Mouse (Mus musculus): Measurements from ENCODE around the gene Kdr.
"Not testable (repeated sequence)": the region's sequence is repeated elsewhere in the genome, so short reads cannot be mapped to it uniquely, and the experiment has no call there.

Kdr gene

DNA sequence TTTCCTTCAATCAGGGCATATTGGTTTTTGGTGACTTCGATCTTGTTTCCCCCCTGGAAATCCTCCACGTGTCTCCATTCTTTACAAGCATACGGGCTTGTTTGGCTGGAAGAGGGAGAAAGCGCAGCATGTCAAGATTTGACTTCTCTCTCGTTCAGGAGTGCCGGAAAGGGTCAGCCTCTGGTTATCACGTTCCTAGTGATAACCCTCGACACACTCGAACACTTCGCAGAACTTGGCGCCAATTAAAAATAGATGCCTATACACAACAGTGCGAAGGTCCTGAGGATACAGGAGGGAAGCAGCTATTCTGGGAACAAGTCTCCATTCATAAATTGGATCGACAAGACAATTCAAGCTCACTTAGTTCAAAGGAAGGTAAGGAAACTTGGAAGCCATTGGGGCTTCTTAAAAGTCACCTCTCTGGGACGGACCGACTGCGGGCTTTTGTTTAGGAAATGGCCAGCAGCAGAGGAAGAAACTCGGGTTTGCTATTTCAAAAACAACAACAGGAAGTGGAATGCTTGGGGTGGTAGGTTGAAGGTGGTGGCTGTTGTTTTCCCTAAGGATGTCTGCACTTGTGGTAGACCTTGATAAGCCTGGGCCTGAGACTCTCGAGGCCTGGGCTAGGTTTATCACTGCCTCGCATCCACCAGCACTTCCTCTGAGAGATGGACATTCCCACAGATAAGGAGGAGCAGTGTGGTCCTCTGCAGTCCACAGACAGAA, 16.4 kb downstream of the Kdr start:
- no peak for DNase-seq (ENCODE audit: low spot score in 2 of 2)

DNA sequence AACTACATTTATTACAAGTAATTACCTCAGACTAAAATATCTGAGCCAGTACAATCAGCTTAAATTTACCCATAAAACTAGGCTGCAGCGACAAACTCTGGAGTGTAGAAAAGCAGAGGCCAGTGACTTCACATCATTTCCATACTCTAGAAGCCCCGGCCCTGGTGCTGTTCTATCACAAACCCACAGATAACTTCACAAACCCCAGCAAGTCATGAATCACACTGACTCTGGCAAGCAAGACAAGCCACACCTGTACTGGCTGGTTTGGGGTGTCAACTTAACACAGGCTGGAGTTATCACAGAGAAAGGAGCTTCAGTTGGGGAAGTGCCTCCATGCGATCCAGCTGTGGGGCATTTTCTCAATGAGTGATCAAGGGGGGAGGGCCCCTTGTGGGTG, 18.4 kb downstream of the Kdr start:
- DNase-seq (ENCODE audit: low spot score in 2 of 2), result no peak

- DNase-seq (ENCODE audit: low spot score in 2 of 2), result no peak
Measured at GRCm38 (mm10) chr5:75956526-75956925, 21.7 kb downstream of the Kdr start.

DNA sequence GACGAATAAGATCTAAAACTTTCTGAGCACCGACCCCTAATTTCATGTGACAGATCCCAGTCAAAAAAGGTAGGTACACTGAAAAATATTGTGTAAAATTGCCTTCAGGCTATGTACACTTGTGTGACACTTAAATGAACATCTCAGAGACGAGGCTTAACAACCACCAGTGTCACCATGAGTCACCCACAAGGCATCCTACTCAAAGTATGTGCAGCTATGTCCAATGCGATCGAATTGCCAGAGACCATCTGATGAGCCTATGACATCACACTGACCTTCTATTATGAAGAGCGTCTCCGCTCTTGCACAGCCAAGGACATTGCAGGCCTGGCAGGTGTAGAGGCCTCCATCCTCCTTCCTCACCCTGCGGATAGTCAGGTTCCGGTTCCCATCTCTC, 22.4 kb downstream of the Kdr start:
- DNase-seq (ENCODE audit: low spot score in 2 of 2), result no peak

DNA sequence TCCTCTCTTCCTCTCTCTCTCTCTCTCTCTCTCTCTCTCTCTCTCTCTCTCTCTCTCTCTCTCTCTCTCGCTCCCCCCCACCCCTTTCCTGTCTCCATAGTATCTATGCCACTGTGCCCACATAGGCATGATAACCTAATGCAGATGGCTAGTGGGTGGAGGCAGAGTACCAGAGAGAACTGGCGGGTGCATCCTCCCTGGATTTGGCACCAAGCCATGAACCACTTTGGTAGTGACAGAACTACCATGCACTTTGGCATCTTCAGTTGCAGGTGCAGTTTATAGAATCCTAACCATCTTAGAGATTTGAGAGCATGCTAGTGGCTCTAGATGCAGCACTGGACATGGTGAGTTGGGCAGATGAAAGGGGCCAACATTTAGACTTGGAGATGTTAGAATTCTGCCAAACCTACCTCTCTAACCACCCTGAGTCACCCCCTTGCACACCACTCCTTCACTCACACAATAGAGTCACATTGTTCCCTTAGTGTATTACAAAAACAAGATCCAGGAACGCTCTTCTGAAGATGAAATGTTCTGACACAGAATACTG, 23.4 kb downstream of the Kdr start:
- peak in 1 of 2 experiments; percentile 16 for DNase-seq (ENCODE audit: low spot score in 2 of 2)

DNA sequence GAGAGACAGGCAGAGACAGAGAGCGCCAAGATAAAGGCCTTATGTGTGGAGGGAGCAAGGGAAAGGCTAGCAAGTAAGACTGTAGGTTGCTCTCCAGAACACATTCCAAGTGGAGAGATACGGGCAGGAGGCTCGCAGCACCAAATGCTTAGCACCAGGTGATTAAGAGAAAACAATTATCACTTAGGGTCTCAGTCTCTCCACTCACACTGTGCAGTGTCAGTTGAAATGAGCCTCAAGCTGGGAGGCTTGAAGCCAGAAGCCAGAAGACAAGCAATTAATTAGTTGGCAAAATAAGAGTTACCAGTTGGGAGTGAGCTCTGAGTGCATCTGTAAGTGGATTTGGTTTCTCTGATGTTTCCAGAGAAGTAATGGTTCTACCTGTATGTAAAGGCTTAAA, 24.0 kb downstream of the Kdr start:
- DNase-seq (ENCODE audit: low spot score in 2 of 2), result no peak

DNA sequence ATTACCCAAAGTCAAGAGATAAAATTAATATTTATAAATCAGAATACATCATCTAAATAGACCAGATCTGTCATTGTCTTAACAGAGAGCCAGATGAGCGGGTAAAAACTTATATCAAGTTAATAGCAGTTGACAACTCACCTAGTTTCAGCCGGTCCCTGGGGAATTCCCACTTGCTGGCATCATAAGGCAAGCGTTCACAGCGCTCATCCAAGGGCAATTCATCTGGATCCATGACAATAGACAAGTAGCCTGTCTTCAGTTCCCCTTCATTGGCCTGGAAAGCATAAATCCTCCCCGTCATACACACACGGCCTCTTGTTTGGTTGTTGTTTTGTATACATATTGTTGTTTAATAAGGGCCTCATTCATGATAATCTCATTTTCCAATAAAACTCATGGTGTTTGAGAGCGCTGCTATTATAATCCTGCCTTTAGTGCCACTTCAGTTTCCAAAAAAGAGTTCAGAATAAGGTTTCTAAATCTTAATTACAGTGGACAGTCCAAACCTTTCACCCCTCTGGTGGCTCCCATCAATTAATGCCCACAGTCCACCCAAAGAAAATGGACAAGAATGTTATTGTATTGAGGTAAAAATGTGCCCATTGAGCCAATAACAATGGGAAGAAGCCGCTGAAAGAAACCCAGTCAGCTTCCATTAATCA, 26.0 kb downstream of the Kdr start:
- DNase-seq (ENCODE audit: low spot score in 2 of 2), result no peak

- DNase-seq (ENCODE audit: low spot score in 2 of 2), result no peak
Measured at GRCm38 (mm10) chr5:75950866-75951265, 27.4 kb downstream of the Kdr start.

DNA sequence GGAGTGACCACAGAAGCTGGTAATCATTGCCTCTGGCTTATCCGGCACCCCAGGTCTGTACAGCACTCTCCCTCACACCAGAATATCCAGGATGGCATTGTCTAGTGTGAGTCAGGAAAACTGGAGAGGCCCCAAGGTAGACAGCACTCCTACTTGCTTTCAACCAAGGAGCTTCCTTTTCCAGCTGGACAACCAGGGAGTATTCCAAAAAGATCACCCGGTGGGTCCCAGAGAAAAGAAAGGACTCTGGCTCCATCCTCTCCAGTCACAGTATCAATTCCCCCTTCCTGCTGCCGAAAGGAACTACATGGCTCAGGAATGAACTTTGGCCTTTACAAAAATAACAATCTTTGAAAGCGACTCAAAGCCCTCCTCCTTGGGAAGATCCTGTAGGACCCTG, 32.9 kb downstream of the Kdr start:
- no peak for DNase-seq (ENCODE audit: low spot score in 2 of 2)

DNA sequence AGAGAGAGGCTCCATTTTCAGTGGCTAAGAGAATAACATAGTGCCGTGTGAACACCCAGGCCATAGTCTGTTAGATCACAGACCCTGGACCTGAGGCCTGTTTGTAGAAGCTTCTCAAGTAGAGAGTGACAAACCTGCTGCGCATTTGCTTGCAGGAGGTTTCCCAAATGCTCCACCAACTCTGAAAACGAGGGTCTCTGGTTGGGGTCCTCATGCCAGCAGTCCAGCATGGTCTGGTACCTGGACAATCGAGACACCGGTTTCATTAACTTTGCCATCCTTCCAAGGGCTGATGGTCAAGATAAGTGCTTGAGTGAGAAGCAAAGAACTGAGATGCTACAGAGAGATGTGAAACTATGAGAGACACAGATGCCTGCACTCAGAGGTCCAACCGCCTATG, 35.0 kb downstream of the Kdr start:
- no peak for DNase-seq (ENCODE audit: low spot score in 2 of 2)

DNA sequence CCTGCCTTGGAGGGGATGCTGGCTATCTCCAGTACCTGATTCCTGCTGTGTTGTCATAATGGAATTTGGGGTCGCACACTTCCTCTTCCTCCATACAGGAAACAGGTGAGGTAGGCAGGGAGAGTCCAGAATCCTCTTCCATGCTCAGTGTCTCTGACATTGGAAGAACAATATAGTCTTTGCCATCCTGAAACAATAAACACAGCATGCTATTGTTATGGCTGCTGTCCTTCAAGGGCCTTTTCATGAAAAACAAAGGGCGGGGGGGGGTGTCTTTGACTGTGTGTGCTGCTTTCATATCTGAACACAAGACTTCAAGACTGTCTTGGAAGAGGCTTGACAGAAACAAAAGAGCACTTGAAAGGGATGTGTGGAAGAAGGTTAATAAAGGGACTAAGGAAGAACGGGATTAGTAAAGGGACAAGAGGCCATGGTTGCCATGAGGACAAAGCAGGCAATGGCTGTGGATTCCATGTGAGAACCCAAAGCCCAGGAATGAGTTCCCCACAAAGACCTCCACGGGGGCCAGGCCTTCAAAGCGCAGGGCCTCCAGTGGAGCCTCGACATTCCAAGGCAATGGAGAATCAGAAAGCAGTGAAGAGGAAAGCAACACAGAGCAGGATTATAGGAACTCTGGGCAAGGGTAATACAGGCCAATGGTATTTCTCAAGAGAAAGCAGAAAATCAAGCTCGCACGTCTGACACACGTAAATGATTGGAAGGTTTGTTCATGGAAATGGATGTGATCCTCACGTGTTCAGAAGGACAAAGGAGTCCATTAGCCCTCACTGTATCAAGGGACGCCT, 36.3 kb downstream of the Kdr start:
- DNase-seq (ENCODE audit: low spot score in 2 of 2), result no peak

DNA sequence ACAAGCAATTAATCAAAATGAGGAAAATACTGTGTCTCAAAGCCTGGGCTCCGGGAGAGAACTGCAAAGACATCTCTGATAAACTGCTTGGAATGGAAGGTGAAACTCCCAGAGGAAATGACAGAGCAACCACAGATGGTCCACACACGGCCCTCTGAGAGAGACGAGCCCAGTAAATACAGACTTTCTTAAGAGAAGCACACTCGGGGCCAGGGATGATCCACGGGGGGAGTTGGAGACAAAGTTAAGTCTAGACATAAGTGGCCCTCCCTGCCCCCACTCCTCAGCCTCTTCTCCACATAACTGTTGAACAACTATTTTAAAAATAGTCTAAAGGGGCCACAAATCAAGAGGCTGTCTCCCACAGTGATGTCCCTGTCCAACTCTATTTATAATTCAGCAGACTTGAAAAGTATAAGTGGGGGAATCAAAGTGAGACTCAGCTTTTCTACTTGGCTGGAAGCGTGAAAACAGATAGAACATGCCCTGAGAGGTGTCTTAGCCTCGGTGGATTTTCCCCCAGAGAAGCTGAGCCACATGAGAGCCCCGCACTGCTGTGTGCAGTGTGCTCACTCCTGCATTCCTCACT, 39.0 kb downstream of the Kdr start:
- no peak for DNase-seq (ENCODE audit: low spot score in 2 of 2)

- DNase-seq (ENCODE audit: low spot score in 2 of 2), result no peak
Measured at GRCm38 (mm10) chr5:75938012-75938411, 40.2 kb downstream of the Kdr start.

GRCm38 (mm10) chr5:75936223-75936622, 42.0 kb downstream of the Kdr start:
- no peak for DNase-seq (ENCODE audit: low spot score in 2 of 2)

DNA sequence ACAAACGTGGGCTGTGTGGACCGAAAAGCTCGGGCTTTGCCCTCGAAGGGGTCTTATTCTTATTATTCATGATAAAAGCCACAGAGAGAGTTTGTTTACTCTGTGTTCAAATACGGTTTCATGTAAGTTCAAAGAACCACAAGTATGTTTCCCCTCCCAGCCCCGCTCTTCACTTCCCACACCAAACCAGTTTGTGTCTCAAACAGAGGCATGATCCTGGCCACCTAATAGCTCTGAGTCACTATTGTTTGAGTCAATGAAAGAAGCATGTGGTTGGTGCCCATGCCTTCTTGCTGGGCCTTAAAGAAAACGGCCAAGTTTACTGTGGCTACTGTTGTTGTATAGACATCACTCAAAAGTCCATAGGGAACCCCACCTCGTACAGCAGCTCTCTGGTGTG, 43.0 kb downstream of the Kdr start:
- no peak for DNase-seq (ENCODE audit: low spot score in 2 of 2)

DNA sequence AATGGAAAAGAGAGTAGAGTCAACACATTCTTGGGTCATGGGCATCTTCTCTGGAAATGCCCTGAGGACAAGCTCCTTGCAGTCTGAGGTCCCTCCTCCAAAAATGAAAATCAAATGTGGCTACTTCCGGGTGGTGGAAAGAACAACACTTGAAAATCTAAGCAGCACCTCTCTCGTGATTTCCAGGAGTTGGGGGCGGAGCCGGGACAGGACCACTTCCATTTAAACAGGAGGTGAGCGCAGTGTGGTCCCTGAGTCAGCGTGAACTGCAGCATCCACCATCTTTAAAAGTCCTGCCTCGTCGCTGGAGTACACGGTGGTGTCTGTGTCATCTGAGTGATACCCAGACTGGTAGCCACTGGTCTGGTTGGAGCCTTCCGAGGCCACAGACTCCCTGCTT, 44.1 kb downstream of the Kdr start:
- DNase-seq (ENCODE audit: low spot score in 2 of 2), result no peak

DNA sequence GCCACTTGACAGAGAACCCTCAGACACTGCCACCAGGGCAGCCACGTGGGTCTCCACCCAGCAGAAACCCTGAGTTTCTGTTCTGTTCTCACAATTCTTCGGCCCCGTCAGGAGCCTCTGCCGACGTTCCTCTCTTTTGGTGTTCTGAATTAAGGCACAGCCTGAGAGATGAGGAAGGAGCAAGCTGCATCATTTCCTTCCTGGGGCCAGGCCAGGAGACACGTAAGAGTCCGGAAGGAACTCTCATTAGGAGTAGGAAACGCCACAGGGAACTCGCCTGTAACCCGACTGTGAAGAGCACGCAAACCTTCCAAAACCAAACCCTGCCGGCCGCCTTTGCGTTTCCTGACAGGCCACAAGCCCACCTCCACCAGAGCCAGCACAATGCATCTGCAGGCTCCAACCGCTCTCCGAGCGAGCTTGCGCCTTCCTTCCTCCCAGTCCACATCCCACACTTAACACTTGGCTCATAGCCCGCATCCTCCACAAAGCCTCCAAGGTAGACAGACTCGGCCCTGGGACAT, 44.7 kb downstream of the Kdr start:
- peak; percentile 10 to 17 for DNase-seq (ENCODE audit: low spot score in 2 of 2)

- not testable (repeated sequence) for DNase-seq (ENCODE audit: low spot score in 2 of 2)
Measured at GRCm38 (mm10) chr5:75931458-75931857, 46.8 kb downstream of the Kdr start.

GRCm38 (mm10) chr5:75929960-75930359, 48.3 kb downstream of the Kdr start:
- DNase-seq (ENCODE audit: low spot score in 2 of 2), result no peak

DNA sequence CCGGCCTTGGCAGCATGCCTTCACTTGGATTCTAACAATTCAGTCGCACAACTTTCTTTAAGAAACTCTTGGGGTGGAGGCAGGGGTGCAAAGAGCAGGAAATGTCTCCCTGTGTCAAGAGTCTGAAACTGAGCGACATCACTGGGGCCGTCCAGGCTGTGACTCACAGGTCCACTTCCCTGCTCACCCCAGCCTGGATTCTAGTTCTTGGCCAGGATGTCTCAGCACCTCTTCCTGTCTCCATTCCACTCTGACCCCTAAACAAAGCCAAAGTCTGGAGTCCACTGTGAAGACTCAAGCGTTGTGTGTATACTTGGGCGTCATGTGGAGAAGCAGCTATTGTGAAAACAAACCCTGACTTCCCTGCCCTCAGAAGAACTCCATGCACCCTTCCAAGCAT, 55.6 kb downstream of the Kdr start:
- DNase-seq (ENCODE audit: low spot score in 2 of 2), result no peak

GRCm38 (mm10) chr5:75921730-75922387, 56.4 kb downstream of the Kdr start:
- no peak for DNase-seq (ENCODE audit: low spot score in 2 of 2)

All from right cerebral cortex, adult 2 months (tissue).